Mouse (Mus musculus) heart, postnatal 0 days (tissue): Measurements from ENCODE around the gene Slc4a5.
A peak's percentile ranks its signal among the peaks of the same experiment; 100 is the strongest.

Experiments
- CTCF ChIP-seq: IDR thresholded peaks from 2 replicates; pipeline ENCODE4 v1.5.1; 2016; ENCODE audit warnings: antibody characterized with exemption, control low read depth, low read depth
- EP300 ChIP-seq: IDR thresholded peaks from 2 replicates; pipeline ENCODE4 v1.6.1; 2016; ENCODE audit warnings: antibody characterized with exemption, low read depth

DNA sequence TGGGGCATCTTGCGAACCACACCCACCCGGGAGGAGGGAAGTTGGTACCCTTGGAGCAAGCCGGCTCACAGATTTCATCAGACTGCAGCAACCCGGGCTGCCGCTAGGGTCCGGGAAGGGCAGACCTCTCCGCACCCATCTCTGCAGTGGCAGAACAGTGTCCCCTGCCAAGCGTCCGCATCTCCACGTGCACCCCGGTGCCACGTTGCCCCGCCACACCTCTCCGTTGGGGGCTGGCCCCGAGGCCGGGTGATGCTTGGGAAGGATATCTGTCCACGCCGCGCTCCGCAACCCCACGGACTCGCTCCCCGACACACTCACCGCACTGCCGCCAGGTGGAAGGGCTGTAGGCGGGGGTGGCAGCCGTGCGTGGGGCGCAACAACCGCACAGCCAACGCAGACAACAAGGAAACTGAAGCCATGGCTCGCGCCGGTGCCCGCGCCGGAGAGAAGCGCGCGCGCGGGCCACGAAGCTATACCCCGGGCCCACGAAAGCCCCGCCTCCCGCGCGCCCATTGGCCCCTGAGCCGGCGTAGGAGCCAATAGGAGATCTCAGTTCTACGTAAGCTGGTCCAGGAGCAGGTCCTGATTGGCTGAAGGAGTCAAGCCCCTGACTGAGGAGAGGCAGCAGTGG, 97.6 kb downstream of the Slc4a5 start:
- peak; percentile 54 for TF ChIP-seq CTCF
- no peak for TF ChIP-seq EP300
